Mouse (Mus musculus): Measurements from ENCODE around the gene Slc7a5. TPM values are rescaled to one million over a fixed set of nuclear protein-coding genes. Genes with fewer than 3 reads are reported as not detected.

Slc7a5 gene
- total RNA-seq, 2 experiments from 2014 or later, result 150 to 153 TPM

- peak; percentile 83 for DNase-seq
- intact Hi-C loops (cut with DNase I), result loop anchor here (2.0 kb wide), 1 partner anchor 59 kb away; no protein-coding TSS in a partner anchor
Observed at GRCm38 (mm10) chr8:121909663-121910062, 2.2 kb upstream of the Slc7a5 start.

GRCm38 (mm10) chr8:121909148-121909541 is 1.7 kb upstream of the Slc7a5 start:
- intact Hi-C loops (cut with DNase I), result loop anchor here (2.0 kb wide), 1 partner anchor 58 kb away; no protein-coding TSS in a partner anchor
- no peak for DNase-seq

GRCm38 (mm10) chr8:121908378-121909147 is 1.1 kb upstream of the Slc7a5 start:
- intact Hi-C loops (cut with DNase I), result loop anchor here (2.0 kb wide), 1 partner anchor 58 kb away; no protein-coding TSS in a partner anchor
- no peak for DNase-seq

- peak; percentile 48 for DNase-seq
- intact Hi-C loops (cut with DNase I), result no loop called here
Observed at GRCm38 (mm10) chr8:121906542-121907512, 667 bp downstream of the Slc7a5 start.

GRCm38 (mm10) chr8:121905864-121906263 is 1.6 kb downstream of the Slc7a5 start:
- intact Hi-C loops (cut with DNase I), result no loop called here

GRCm38 (mm10) chr8:121905420-121905819 is 2.1 kb downstream of the Slc7a5 start:
- intact Hi-C loops (cut with DNase I), result no loop called here
- DNase-seq, result no peak

More at GRCm38 (mm10) chr8:121905864-121906263, 1.6 kb downstream of the Slc7a5 start:
- peak; percentile 59 for DNase-seq

- intact Hi-C loops (cut with DNase I), result no loop called here
- no peak for DNase-seq
Observed at GRCm38 (mm10) chr8:121904999-121905398, 2.5 kb downstream of the Slc7a5 start.

- intact Hi-C loops (cut with DNase I), result no loop called here
- no peak for DNase-seq
Observed at GRCm38 (mm10) chr8:121903977-121904376, 3.5 kb downstream of the Slc7a5 start.

GRCm38 (mm10) chr8:121901498-121902236 is 5.8 kb downstream of the Slc7a5 start:
- DNase-seq, result no peak
- intact Hi-C loops (cut with DNase I), result no loop called here

GRCm38 (mm10) chr8:121899180-121900044 is 8.1 kb downstream of the Slc7a5 start:
- no peak for DNase-seq
- intact Hi-C loops (cut with DNase I), result no loop called here

- intact Hi-C loops (cut with DNase I), result no loop called here
- DNase-seq, result peak; percentile 77
Observed at GRCm38 (mm10) chr8:121898401-121898931, 9.0 kb downstream of the Slc7a5 start.

GRCm38 (mm10) chr8:121897871-121898381 is 9.6 kb downstream of the Slc7a5 start:
- DNase-seq, result no peak
- intact Hi-C loops (cut with DNase I), result no loop called here

- intact Hi-C loops (cut with DNase I), result no loop called here
- no peak for DNase-seq
Observed at GRCm38 (mm10) chr8:121897205-121897604, 10.3 kb downstream of the Slc7a5 start.

GRCm38 (mm10) chr8:121896476-121897145 is 10.9 kb downstream of the Slc7a5 start:
- no peak for DNase-seq
- intact Hi-C loops (cut with DNase I), result no loop called here

- intact Hi-C loops (cut with DNase I), result no loop called here
Observed at GRCm38 (mm10) chr8:121895910-121896309, 11.6 kb downstream of the Slc7a5 start.

GRCm38 (mm10) chr8:121892875-121893274 is 14.6 kb downstream of the Slc7a5 start:
- DNase-seq, result no peak
- intact Hi-C loops (cut with DNase I), result no loop called here

More at GRCm38 (mm10) chr8:121895910-121896309, 11.6 kb downstream of the Slc7a5 start:
- DNase-seq, result no peak

- DNase-seq, result peak; percentile 58
- intact Hi-C loops (cut with DNase I), result no loop called here
Observed at GRCm38 (mm10) chr8:121889810-121890785, 17.4 kb downstream of the Slc7a5 start.
